Mouse (Mus musculus): Measurements from ENCODE around the gene Suclg1. TPM values are rescaled to one million over a fixed set of nuclear protein-coding genes. Genes with fewer than 3 reads are reported as not detected.

Gene Suclg1
- total and polyA plus RNA-seq, 3 experiments = 114 to 169 (median 116) TPM

DNA sequence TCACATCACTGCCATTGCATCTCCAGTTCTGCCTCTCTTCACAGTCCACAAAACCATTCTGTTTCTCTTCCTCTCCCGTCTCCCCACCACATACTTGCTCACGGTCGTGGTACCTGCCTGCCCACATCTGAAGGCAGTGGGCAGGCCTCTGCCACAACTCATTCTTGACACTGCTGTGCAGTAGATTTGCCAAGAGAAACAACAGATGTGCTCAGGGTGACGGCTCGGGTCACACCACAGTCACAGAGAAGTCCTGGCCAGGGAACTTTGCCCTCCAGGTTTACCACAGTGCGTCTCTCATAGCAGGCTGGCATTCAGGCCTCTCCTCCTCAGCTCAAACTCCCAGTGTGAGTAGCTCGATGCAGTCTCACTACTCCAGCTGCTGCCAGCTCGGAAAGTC is 31.5 kb downstream of the Suclg1 start:
- in situ Hi-C loops (cut with MboI; ENCODE audit: low pct_ligation_motif_present, low pct_unique_long_range_greater_than_20kb, low sequenced_read_pairs) = no loop called here
- H3K79me2 ChIP-seq (replicated peaks; ENCODE audit: control insufficient read depth, extremely low read depth, insufficient read depth, poor library complexity, severe bottlenecking) = no peaks in the 10 kb centered on the region
- no peak overlapping the region for H3K9ac ChIP-seq (ENCODE audit: insufficient read depth, low read depth)
- H3K4me2 ChIP-seq (ENCODE audit: insufficient read depth, low read depth, poor library complexity, severe bottlenecking) = no peak overlapping the region
- dilution Hi-C loops (cut with MboI; ENCODE audit: extremely low pct_ligation_motif_present, extremely low pct_unique_long_range_greater_than_20kb, low sequenced_read_pairs) = no loop called here
- TF ChIP-seq TBP (conservative IDR thresholded peaks at IDR 0.05; ENCODE audit: low read depth, low read length) (no peak), TCF12 (IDR thresholded peaks at IDR 0.05; ENCODE audit: low read depth, low read length) (no peak), NELFE (IDR thresholded peaks at IDR 0.05; ENCODE audit: low read depth, low read length) (no peak), BHLHE40 (IDR thresholded peaks at IDR 0.05; ENCODE audit: low read depth, low read length) (no peak), NRF1 (IDR thresholded peaks at IDR 0.05; ENCODE audit: low read depth, low read length) (no peak), USF2 (conservative IDR thresholded peaks at IDR 0.05; ENCODE audit: low read depth, low read length) (no peak), JUND (conservative IDR thresholded peaks at IDR 0.05; ENCODE audit: low read depth, low read length) (no peak)
- no peaks in the 10 kb centered on the region for H3K27me3 ChIP-seq (replicated peaks)
- no peak for DNase-seq (ENCODE audit: extremely low read depth)
- no peaks in the 10 kb centered on the region for H3K4me1 ChIP-seq (ENCODE audit: control insufficient read depth in 1 of 2, insufficient read depth in 2 of 2)
- H3K27ac ChIP-seq (ENCODE audit: insufficient read depth, low read depth) = no peak overlapping the region
- no peak overlapping the region for H3K4me3 ChIP-seq (replicated peaks in 1 of 3; ENCODE audit: low read depth in 2 of 3, low read length in 2 of 3, poor library complexity in 1 of 3)
- H3K36me3 ChIP-seq (replicated peaks in 1 of 2; ENCODE audit: control insufficient read depth in 1 of 2, insufficient read depth in 1 of 2, low read length in 1 of 2) = peaks cover 29 to 47% of the 10 kb centered on the region in 2 experiments
- no peaks in the 10 kb centered on the region for H3K9me3 ChIP-seq (replicated peaks; ENCODE audit: low read length)

GRCm38 (mm10) chr6:73280546-73281115 is 32.4 kb downstream of the Suclg1 start:
- no peaks in the 10 kb centered on the region for H3K79me2 ChIP-seq (replicated peaks; ENCODE audit: control insufficient read depth, extremely low read depth, insufficient read depth, poor library complexity, severe bottlenecking)
- no peak overlapping the region for H3K4me3 ChIP-seq (replicated peaks in 1 of 3; ENCODE audit: low read depth in 2 of 3, low read length in 2 of 3, poor library complexity in 1 of 3)
- H3K9ac ChIP-seq (ENCODE audit: insufficient read depth, low read depth) = no peak overlapping the region
- in situ Hi-C loops (cut with MboI; ENCODE audit: low pct_ligation_motif_present, low pct_unique_long_range_greater_than_20kb, low sequenced_read_pairs) = no loop called here
- H3K36me3 ChIP-seq (replicated peaks in 1 of 2; ENCODE audit: control insufficient read depth in 1 of 2, insufficient read depth in 1 of 2, low read length in 1 of 2) = peaks cover 19 to 37% of the 10 kb centered on the region in 2 experiments
- H3K4me2 ChIP-seq (ENCODE audit: insufficient read depth, low read depth, poor library complexity, severe bottlenecking) = no peak overlapping the region
- dilution Hi-C loops (cut with MboI; ENCODE audit: extremely low pct_ligation_motif_present, extremely low pct_unique_long_range_greater_than_20kb, low sequenced_read_pairs) = no loop called here
- no peak overlapping the region for H3K27ac ChIP-seq (ENCODE audit: insufficient read depth, low read depth)
- no peaks in the 10 kb centered on the region for H3K4me1 ChIP-seq (ENCODE audit: control insufficient read depth in 1 of 2, insufficient read depth in 2 of 2)
- H3K9me3 ChIP-seq (replicated peaks; ENCODE audit: low read length) = no peaks in the 10 kb centered on the region
- TF ChIP-seq PAX5 (IDR thresholded peaks at IDR 0.05; ENCODE audit: low read length) = no peak
- no peak for TF ChIP-seq TBP (conservative IDR thresholded peaks at IDR 0.05; ENCODE audit: low read depth, low read length)
- TF ChIP-seq UBTF (IDR thresholded peaks at IDR 0.05; ENCODE audit: low read depth, low read length) = no peak
- TF ChIP-seq ZNF384 (IDR thresholded peaks at IDR 0.05; ENCODE audit: low read depth, low read length) = no peak
- TF ChIP-seq POLR2AphosphoS2 (IDR thresholded peaks at IDR 0.05; ENCODE audit: low read depth, low read length) = no peak
- no peak for TF ChIP-seq RAD21 (IDR thresholded peaks at IDR 0.05; ENCODE audit: low read depth, low read length)
- TF ChIP-seq MAZ (IDR thresholded peaks at IDR 0.05; ENCODE audit: low read depth, low read length) = no peak
- TF ChIP-seq USF2 (conservative IDR thresholded peaks at IDR 0.05; ENCODE audit: low read depth, low read length) = no peak
- no peak for TF ChIP-seq CHD1 (IDR thresholded peaks at IDR 0.05; ENCODE audit: low read depth, low read length)
- no peak for TF ChIP-seq ZKSCAN1 (IDR thresholded peaks at IDR 0.05; ENCODE audit: borderline replicate concordance, low read depth, low read length)
- TF ChIP-seq NRF1 (IDR thresholded peaks at IDR 0.05; ENCODE audit: low read depth, low read length) = no peak
- TF ChIP-seq NELFE (IDR thresholded peaks at IDR 0.05; ENCODE audit: low read depth, low read length) = no peak
- TF ChIP-seq KAT2A (IDR thresholded peaks at IDR 0.05; ENCODE audit: insufficient replicate concordance, low read length) = no peak
- TF ChIP-seq MXI1 (IDR thresholded peaks at IDR 0.05; ENCODE audit: low read depth, low read length) = no peak
- no peak for TF ChIP-seq SMC3 (IDR thresholded peaks at IDR 0.05; ENCODE audit: low read depth, low read length)
- TF ChIP-seq USF1 (IDR thresholded peaks at IDR 0.05; ENCODE audit: low read depth, low read length) = no peak
- TF ChIP-seq CTCF (conservative IDR thresholded peaks at IDR 0.05 in 1 of 2, IDR thresholded peaks at IDR 0.05 in 1 of 2; ENCODE audit: low read depth in 2 of 2, low read length in 2 of 2) = no peak
- no peak for TF ChIP-seq CHD2 (IDR thresholded peaks at IDR 0.05; ENCODE audit: low read length)
- DNase-seq (ENCODE audit: extremely low read depth) = no peak
- no peaks in the 10 kb centered on the region for H3K27me3 ChIP-seq (replicated peaks)

Data from CH12.LX (cell line).